Mouse (Mus musculus): ENCODE data around the gene Gnl2. TPM values are rescaled to one million over a fixed set of nuclear protein-coding genes. Genes with fewer than 3 reads are reported as not detected.

Gnl2 gene
- polyA plus RNA-seq, 2 experiments, result 74.1 to 94.7 TPM

GRCm38 (mm10) chr4:125002978-125003377, 13.4 kb upstream of the Gnl2 start:
- TF ChIP-seq POLR2A (IDR thresholded peaks at IDR 0.05; ENCODE audit: borderline replicate concordance, extremely low read depth, insufficient read depth, insufficient read length), result no peak
- Histone ChIP-seq H3K4me1 (ENCODE audit: control insufficient read depth, insufficient read depth, low read length) (no peaks in the 10 kb centered on the region), H3K9ac (ENCODE audit: low read depth, low read length, severe bottlenecking) (no peak overlapping the region), H3K4me3 (replicated peaks; ENCODE audit: low read length) (no peak overlapping the region), H3K27me3 (ENCODE audit: control insufficient read depth, insufficient read depth, low read length) (peaks cover 28% of the 10 kb centered on the region), H3K36me3 (ENCODE audit: control insufficient read depth, insufficient read depth, low read length) (no peaks in the 10 kb centered on the region), H3K27ac (replicated peaks; ENCODE audit: low read depth, low read length) (no peak overlapping the region), H3K9me3 (ENCODE audit: control insufficient read depth, low read length) (no peaks in the 10 kb centered on the region), H3K4me2 (replicated peaks; ENCODE audit: low read depth, low read length, severe bottlenecking) (no peak overlapping the region)
- WGBS, result 74% methylated on average over 8 of the region's 8 CpGs
- no peak for ATAC-seq (ENCODE audit: low FRiP score, low read depth)
- DNase-seq (ENCODE audit: low spot score), result no peak

- no peaks in the 10 kb centered on the region for H3K4me1 ChIP-seq (ENCODE audit: control insufficient read depth, insufficient read depth, low read length)
- H3K4me3 ChIP-seq (replicated peaks; ENCODE audit: low read length), result no peak overlapping the region
- H3K36me3 ChIP-seq (ENCODE audit: control insufficient read depth, insufficient read depth, low read length), result no peaks in the 10 kb centered on the region
- H3K9ac ChIP-seq (ENCODE audit: low read depth, low read length, severe bottlenecking), result no peak overlapping the region
- H3K27ac ChIP-seq (replicated peaks; ENCODE audit: low read depth, low read length), result no peak overlapping the region
- peaks cover 33% of the 10 kb centered on the region for H3K27me3 ChIP-seq (ENCODE audit: control insufficient read depth, insufficient read depth, low read length)
- ATAC-seq (ENCODE audit: low FRiP score, low read depth) (no peak), DNase-seq (ENCODE audit: low spot score) (no peak)
- WGBS, result 49% methylated on average over 12 of the region's 12 CpGs
- no peaks in the 10 kb centered on the region for H3K9me3 ChIP-seq (ENCODE audit: control insufficient read depth, low read length)
- TF ChIP-seq POLR2A (IDR thresholded peaks at IDR 0.05; ENCODE audit: borderline replicate concordance, extremely low read depth, insufficient read depth, insufficient read length), result no peak
- no peak overlapping the region for H3K4me2 ChIP-seq (replicated peaks; ENCODE audit: low read depth, low read length, severe bottlenecking)
Measured at GRCm38 (mm10) chr4:125004886-125005285, 11.5 kb upstream of the Gnl2 start.

GRCm38 (mm10) chr4:125007460-125007859, 8.9 kb upstream of the Gnl2 start:
- Histone ChIP-seq H3K9me3 (ENCODE audit: control insufficient read depth, low read length) (no peaks in the 10 kb centered on the region), H3K27me3 (ENCODE audit: control insufficient read depth, insufficient read depth, low read length) (peaks cover 33% of the 10 kb centered on the region), H3K4me1 (ENCODE audit: control insufficient read depth, insufficient read depth, low read length) (no peaks in the 10 kb centered on the region), H3K36me3 (ENCODE audit: control insufficient read depth, insufficient read depth, low read length) (no peaks in the 10 kb centered on the region), H3K4me3 (replicated peaks; ENCODE audit: low read length) (no peak overlapping the region), H3K4me2 (replicated peaks; ENCODE audit: low read depth, low read length, severe bottlenecking) (no peak overlapping the region), H3K27ac (replicated peaks; ENCODE audit: low read depth, low read length) (no peak overlapping the region), H3K9ac (ENCODE audit: low read depth, low read length, severe bottlenecking) (no peak overlapping the region)
- no peak for DNase-seq (ENCODE audit: low spot score)
- ATAC-seq (ENCODE audit: low FRiP score, low read depth), result no peak
- no peak for TF ChIP-seq POLR2A (IDR thresholded peaks at IDR 0.05; ENCODE audit: borderline replicate concordance, extremely low read depth, insufficient read depth, insufficient read length)
- WGBS, result 43% methylated on average over 15 of the region's 15 CpGs

- H3K4me3 ChIP-seq (replicated peaks; ENCODE audit: low read length), result no peak overlapping the region
- no peak for DNase-seq (ENCODE audit: low spot score)
- no peaks in the 10 kb centered on the region for H3K9me3 ChIP-seq (ENCODE audit: control insufficient read depth, low read length)
- 77% methylated on average over 6 of the region's 6 CpGs for WGBS
- peaks cover 33% of the 10 kb centered on the region for H3K27me3 ChIP-seq (ENCODE audit: control insufficient read depth, insufficient read depth, low read length)
- ATAC-seq (ENCODE audit: low FRiP score, low read depth), result no peak
- no peak overlapping the region for H3K4me2 ChIP-seq (replicated peaks; ENCODE audit: low read depth, low read length, severe bottlenecking)
- no peak for TF ChIP-seq POLR2A (IDR thresholded peaks at IDR 0.05; ENCODE audit: borderline replicate concordance, extremely low read depth, insufficient read depth, insufficient read length)
- H3K36me3 ChIP-seq (ENCODE audit: control insufficient read depth, insufficient read depth, low read length), result no peaks in the 10 kb centered on the region
- H3K9ac ChIP-seq (ENCODE audit: low read depth, low read length, severe bottlenecking), result no peak overlapping the region
- no peak overlapping the region for H3K27ac ChIP-seq (replicated peaks; ENCODE audit: low read depth, low read length)
- no peaks in the 10 kb centered on the region for H3K4me1 ChIP-seq (ENCODE audit: control insufficient read depth, insufficient read depth, low read length)
Measured at GRCm38 (mm10) chr4:125008220-125008619, 8.2 kb upstream of the Gnl2 start.

GRCm38 (mm10) chr4:125008712-125009111, 7.7 kb upstream of the Gnl2 start:
- Histone ChIP-seq H3K4me3 (replicated peaks; ENCODE audit: low read length) (no peak overlapping the region), H3K36me3 (ENCODE audit: control insufficient read depth, insufficient read depth, low read length) (no peaks in the 10 kb centered on the region), H3K4me2 (replicated peaks; ENCODE audit: low read depth, low read length, severe bottlenecking) (no peak overlapping the region), H3K9me3 (ENCODE audit: control insufficient read depth, low read length) (no peaks in the 10 kb centered on the region), H3K27me3 (ENCODE audit: control insufficient read depth, insufficient read depth, low read length) (peaks cover 33% of the 10 kb centered on the region), H3K27ac (replicated peaks; ENCODE audit: low read depth, low read length) (no peak overlapping the region), H3K4me1 (ENCODE audit: control insufficient read depth, insufficient read depth, low read length) (no peaks in the 10 kb centered on the region), H3K9ac (ENCODE audit: low read depth, low read length, severe bottlenecking) (no peak overlapping the region)
- ATAC-seq (ENCODE audit: low FRiP score, low read depth), result no peak
- 47% methylated on average over 8 of the region's 8 CpGs for WGBS
- DNase-seq (ENCODE audit: low spot score), result no peak
- TF ChIP-seq POLR2A (IDR thresholded peaks at IDR 0.05; ENCODE audit: borderline replicate concordance, extremely low read depth, insufficient read depth, insufficient read length), result no peak

GRCm38 (mm10) chr4:125017431-125017830, 1.0 kb downstream of the Gnl2 start:
- DNase-seq (ENCODE audit: low spot score) (no peak), ATAC-seq (ENCODE audit: low FRiP score, low read depth) (no peak)
- Histone ChIP-seq H3K9me3 (ENCODE audit: control insufficient read depth, low read length) (no peaks in the 10 kb centered on the region), H3K4me2 (replicated peaks; ENCODE audit: low read depth, low read length, severe bottlenecking) (no peak overlapping the region), H3K27me3 (ENCODE audit: control insufficient read depth, insufficient read depth, low read length) (0 out of 2 replicates have a peak, but pooled peaks cover 4% of the 10 kb centered on the region), H3K4me1 (ENCODE audit: control insufficient read depth, insufficient read depth, low read length) (no peaks in the 10 kb centered on the region), H3K27ac (replicated peaks; ENCODE audit: low read depth, low read length) (no peak overlapping the region), H3K4me3 (replicated peaks; ENCODE audit: low read length) (no peak overlapping the region), H3K36me3 (ENCODE audit: control insufficient read depth, insufficient read depth, low read length) (no peaks in the 10 kb centered on the region), H3K9ac (ENCODE audit: low read depth, low read length, severe bottlenecking) (no peak overlapping the region)
- WGBS, result 74% methylated on average over 11 of the region's 11 CpGs
- TF ChIP-seq POLR2A (IDR thresholded peaks at IDR 0.05; ENCODE audit: borderline replicate concordance, extremely low read depth, insufficient read depth, insufficient read length), result no peak
